Comparison of ENCODE assay signal across 22 mouse cellular contexts in the genomic region with DNA sequence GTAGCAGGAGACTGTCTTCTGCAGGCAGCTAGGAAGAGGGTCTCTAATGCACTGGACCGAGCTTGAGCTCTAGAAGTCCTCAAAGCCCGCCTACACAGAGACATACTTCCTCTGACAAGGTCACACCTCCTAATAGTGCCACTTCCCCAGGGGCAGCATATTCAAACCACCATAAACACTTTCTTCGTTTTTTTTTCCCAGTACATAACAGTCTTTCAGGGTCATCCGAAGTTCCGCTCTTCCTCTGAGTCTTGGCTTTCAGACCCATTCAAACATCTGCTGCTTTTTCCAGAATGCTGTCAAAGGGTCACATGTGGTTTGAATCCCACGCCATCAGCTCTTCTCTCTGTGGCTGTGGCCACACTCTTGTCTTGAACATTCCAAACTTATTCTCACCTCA.
A peak's percentile ranks its signal among the peaks of the same experiment; 100 is the strongest.
DNase-seq lines count a peak whose midpoint lies in the region; ATAC-seq lines count a peak whose summit lies in the region.
"Had no signal": no experiment of that assay in that cellular context is flagged by ENCODE, and none has a peak within 500 bp of the region (broad histone marks: within the 10 kb centered on the region; RNA-seq: fewer than 3 reads in every experiment).

No protein-coding gene starts in this region.

- peaks cover 37% of the 10 kb centered on the region for H3K36me3 ChIP-seq in heart, embryonic 13.5 days
- peaks cover 17% of the 10 kb centered on the region for H3K36me3 ChIP-seq in kidney, embryonic 15.5 days
- H3K36me3 ChIP-seq in intestine, embryonic 16.5 days (ENCODE audit: control insufficient read depth, insufficient read depth, low read length), result peaks cover 2% of the 10 kb centered on the region; the same call in 1 of the 2 replicates
- H3K36me3 ChIP-seq in midbrain, embryonic 16.5 days (ENCODE audit: control insufficient read depth, insufficient read depth, low read length), result no peaks in the 10 kb centered on the region
- H3K36me3 ChIP-seq in forebrain, embryonic 11.5 days (ENCODE audit: control insufficient read depth, insufficient read depth, low read length), result no peaks in the 10 kb centered on the region
- H3K36me3 ChIP-seq: embryonic facial prominence, embryonic 13.5 days had no signal

- H3K9me3 ChIP-seq in heart, embryonic 13.5 days, result no peaks in the 10 kb centered on the region
- no peaks in the 10 kb centered on the region for H3K9me3 ChIP-seq in kidney, embryonic 15.5 days (replicated peaks)
- no peaks in the 10 kb centered on the region for H3K9me3 ChIP-seq in intestine, embryonic 16.5 days (ENCODE audit: control insufficient read depth, low read length)
- no peaks in the 10 kb centered on the region for H3K9me3 ChIP-seq in midbrain, embryonic 16.5 days (replicated peaks; ENCODE audit: control insufficient read depth, low read length, poor library complexity, severe bottlenecking)
- H3K9me3 ChIP-seq in forebrain, embryonic 11.5 days (ENCODE audit: control insufficient read depth, low read length), result no peaks in the 10 kb centered on the region
- H3K9me3 ChIP-seq: embryonic facial prominence, embryonic 13.5 days; limb, embryonic 12.5 days had no signal

- peak overlapping the region; percentile 43 for H3K27ac ChIP-seq in heart, embryonic 13.5 days (replicated peaks)
- H3K27ac ChIP-seq in kidney, embryonic 15.5 days, result 0 out of 2 replicates have a peak overlapping the region, but pooled peaks have one; percentile 0
- H3K27ac ChIP-seq in brown adipose tissue, adult 24 weeks (replicated peaks; ENCODE audit: low read depth, low read length), result peak overlapping the region; percentile 28; the same call in 1 of the 2 replicates
- H3K27ac ChIP-seq in intestine, embryonic 16.5 days (ENCODE audit: low read length), result peak overlapping the region; percentile 49; the same call in 1 of the 2 replicates
- H3K27ac ChIP-seq in midbrain, embryonic 16.5 days (ENCODE audit: low read length), result no peak overlapping the region
- no peak overlapping the region for H3K27ac ChIP-seq in forebrain, embryonic 11.5 days (ENCODE audit: low read depth, low read length)
- H3K27ac ChIP-seq: embryonic facial prominence, embryonic 13.5 days; hindbrain, embryonic 14.5 days; liver, embryonic 14.5 days had no signal

- WGBS in heart, embryonic 13.5 days, result 61% methylated on average over 6 of the region's 6 CpGs
- 37% methylated on average over 6 of the region's 6 CpGs for WGBS in kidney, embryonic 15.5 days
- WGBS in intestine, embryonic 16.5 days, result 54% methylated on average over 6 of the region's 6 CpGs
- WGBS in midbrain, embryonic 16.5 days, result 88% methylated on average over 6 of the region's 6 CpGs
- WGBS in forebrain, embryonic 11.5 days, result 78% methylated on average over 6 of the region's 6 CpGs

- no peak overlapping the region for H3K4me3 ChIP-seq in heart, embryonic 13.5 days
- no peak overlapping the region for H3K4me3 ChIP-seq in kidney, embryonic 15.5 days (replicated peaks)
- H3K4me3 ChIP-seq in brown adipose tissue, adult 24 weeks (ENCODE audit: insufficient read depth, low read depth, low read length), result no peak overlapping the region
- H3K4me3 ChIP-seq in intestine, embryonic 16.5 days (ENCODE audit: low read length), result no peak overlapping the region
- H3K4me3 ChIP-seq in midbrain, embryonic 16.5 days (ENCODE audit: low read depth, low read length), result no peak overlapping the region
- no peak overlapping the region for H3K4me3 ChIP-seq in forebrain, embryonic 11.5 days (ENCODE audit: low read depth, low read length)
- H3K4me3 ChIP-seq: embryonic facial prominence, embryonic 13.5 days; limb, embryonic 12.5 days had no signal

- ATAC-seq in heart, embryonic 13.5 days (ENCODE audit: extremely low read depth, insufficient number of reproducible peaks, low FRiP score, low TSS enrichment), result no peak
- no peak for ATAC-seq in kidney, embryonic 15.5 days (replicated peaks; ENCODE audit: low FRiP score)
- ATAC-seq in intestine, embryonic 16.5 days, result no peak
- no peak for ATAC-seq in midbrain, embryonic 16.5 days
- no peak for ATAC-seq in forebrain, embryonic 11.5 days (replicated peaks; ENCODE audit: low FRiP score)

- no peak overlapping the region for H3K9ac ChIP-seq in heart, embryonic 13.5 days
- no peak overlapping the region for H3K9ac ChIP-seq in kidney, embryonic 15.5 days
- H3K9ac ChIP-seq in intestine, embryonic 16.5 days (ENCODE audit: low read depth, low read length), result no peak overlapping the region
- no peak overlapping the region for H3K9ac ChIP-seq in midbrain, embryonic 16.5 days (ENCODE audit: low read depth, low read length)
- H3K9ac ChIP-seq in forebrain, embryonic 11.5 days (ENCODE audit: low read length), result no peak overlapping the region
- H3K9ac ChIP-seq: embryonic facial prominence, embryonic 13.5 days; hindbrain, embryonic 14.5 days; limb, embryonic 12.5 days; liver, embryonic 14.5 days had no signal

- H3K27me3 ChIP-seq in heart, embryonic 13.5 days (replicated peaks), result no peaks in the 10 kb centered on the region
- H3K27me3 ChIP-seq in kidney, embryonic 15.5 days, result no peaks in the 10 kb centered on the region
- H3K27me3 ChIP-seq in intestine, embryonic 16.5 days (replicated peaks; ENCODE audit: control insufficient read depth, insufficient read depth, low read length), result no peaks in the 10 kb centered on the region
- no peaks in the 10 kb centered on the region for H3K27me3 ChIP-seq in midbrain, embryonic 16.5 days (ENCODE audit: control insufficient read depth, insufficient read depth, low read depth, low read length)
- H3K27me3 ChIP-seq in forebrain, embryonic 11.5 days (ENCODE audit: control insufficient read depth, insufficient read depth, low read length), result no peaks in the 10 kb centered on the region
- H3K27me3 ChIP-seq: embryonic facial prominence, embryonic 13.5 days; limb, embryonic 12.5 days had no signal

- H3K4me1 ChIP-seq in heart, embryonic 13.5 days, result peaks cover 95% of the 10 kb centered on the region
- peaks cover 49% of the 10 kb centered on the region for H3K4me1 ChIP-seq in kidney, embryonic 15.5 days
- peaks cover 12% of the 10 kb centered on the region; the same call in 1 of the 2 replicates for H3K4me1 ChIP-seq in brown adipose tissue, adult 24 weeks (ENCODE audit: control insufficient read depth, insufficient read depth, insufficient read length, low read length)
- peaks cover 29% of the 10 kb centered on the region for H3K4me1 ChIP-seq in intestine, embryonic 16.5 days (ENCODE audit: control insufficient read depth, insufficient read depth, low read length)
- H3K4me1 ChIP-seq in midbrain, embryonic 16.5 days (ENCODE audit: control insufficient read depth, insufficient read depth, low read length), result no peaks in the 10 kb centered on the region; the same call in 1 of the 2 replicates
- H3K4me1 ChIP-seq in forebrain, embryonic 11.5 days (replicated peaks; ENCODE audit: control insufficient read depth, insufficient read depth, low read length), result no peaks in the 10 kb centered on the region

- H3K4me2 ChIP-seq in heart, embryonic 13.5 days, result no peak overlapping the region
- H3K4me2 ChIP-seq in kidney, embryonic 15.5 days, result no peak overlapping the region
- H3K4me2 ChIP-seq in intestine, embryonic 16.5 days (ENCODE audit: low read depth, low read length), result no peak overlapping the region
- H3K4me2 ChIP-seq in midbrain, embryonic 16.5 days (ENCODE audit: low read length), result no peak overlapping the region
- no peak overlapping the region for H3K4me2 ChIP-seq in forebrain, embryonic 11.5 days (ENCODE audit: low read depth, low read length, severe bottlenecking)
- H3K4me2 ChIP-seq: embryonic facial prominence, embryonic 13.5 days; hindbrain, embryonic 14.5 days; limb, embryonic 12.5 days had no signal

- no peak for DNase-seq in heart, postnatal 4 days
- no peak for DNase-seq in kidney, adult 11 months
- DNase-seq in forebrain, embryonic 11.5 days (ENCODE audit: low spot score), result no peak
- DNase-seq: adrenal gland, adult 8-10 months; B cell, adult 2 months; cerebellum, adult 11 months; cerebellum, postnatal 14 days; gastrocnemius, postnatal 36 days; heart, postnatal 14 days; layer of hippocampus, adult 9-11 months; midbrain, embryonic 14.5 days; retina, postnatal 1 day; thymus, postnatal 14 days had no signal

Comparison
In these comparisons a context has a peak if more than half of its experiments do, and no peak if none do; other contexts are left out.
1. H3K27ac ChIP-seq: peak in heart, embryonic 13.5 days (single experiment), kidney, embryonic 15.5 days (single experiment), brown adipose tissue, adult 24 weeks (single experiment) and intestine, embryonic 16.5 days (single experiment); none in midbrain, embryonic 16.5 days (single experiment) and forebrain, embryonic 11.5 days (single experiment).